Mouse (Mus musculus): ENCODE measurements around the gene Cyb5d2.

DNA sequence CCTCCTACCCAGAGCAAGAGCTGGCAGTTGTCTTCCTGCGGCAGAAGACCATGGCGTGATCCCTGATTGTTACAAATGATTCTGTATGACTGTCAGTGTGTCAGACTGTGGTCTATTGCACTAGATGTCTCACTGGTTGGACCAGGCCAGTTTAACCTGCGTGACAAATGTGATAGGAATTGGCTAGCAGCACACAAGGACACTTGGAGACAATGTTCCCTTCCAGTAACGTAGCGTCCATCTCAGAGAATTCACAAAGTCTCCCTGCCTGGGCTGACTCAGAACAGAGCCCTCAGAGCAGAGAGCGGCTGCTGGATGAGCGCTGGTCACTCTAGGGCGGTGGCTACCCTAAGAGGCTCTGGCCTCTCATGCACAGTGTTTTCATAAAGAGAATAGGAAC lies 28.2 kb downstream of the Cyb5d2 start:
- TF ChIP-seq POLR2A (IDR thresholded peaks at IDR 0.05; ENCODE audit: extremely low read depth, insufficient read depth, low read length) (no peak), CTCF (IDR thresholded peaks at IDR 0.05; ENCODE audit: extremely low read depth, insufficient read depth, low read length) (no peak)
